Mouse (Mus musculus) thymus, adult 2 months (tissue): ENCODE results near the gene Sox4. TPM values are rescaled to one million over a fixed set of nuclear protein-coding genes. Genes with fewer than 3 reads are reported as not detected.

Experiments used
- DNase-seq: peaks from one replicate; pipeline ENCODE4 v3.0.0; 2021
- H3K27ac ChIP-seq: fragments of 200-500 bp; 2 replicates; pipeline ENCODE4 v1.5.1; 2012; ENCODE audit warnings: low read length, control low read depth; ENCODE audit not compliant: control insufficient read depth, insufficient read depth
- H3K27me3 ChIP-seq: fragments of 200-500 bp; 2 replicates; pipeline ENCODE4 v1.6.1; 2012; ENCODE audit warnings: mild to moderate bottlenecking, low read length, moderate library complexity, mixed read lengths; ENCODE audit not compliant: control insufficient read depth, insufficient read depth
- H3K36me3 ChIP-seq: fragments of 200-500 bp; 2 replicates; pipeline ENCODE4 v1.6.1; 2012; ENCODE audit warnings: mild to moderate bottlenecking, low read length, moderate library complexity; ENCODE audit not compliant: control insufficient read depth, insufficient read depth
- H3K4me1 ChIP-seq: fragments of 200-500 bp; replicated peaks from 2 replicates; pipeline ENCODE4 v1.6.1; 2012; ENCODE audit warnings: low read length; ENCODE audit not compliant: control insufficient read depth, insufficient read depth
- H3K4me3 ChIP-seq: fragments of 200-500 bp; 2 replicates; pipeline ENCODE4 v1.5.1; 2012; ENCODE audit warnings: mild to moderate bottlenecking, low read length, control low read depth, moderate library complexity; ENCODE audit not compliant: control insufficient read depth, insufficient read depth
- CTCF ChIP-seq: fragments of 200-500 bp; IDR thresholded peaks from 2 replicates; pipeline ENCODE4 v1.5.1; 2012; ENCODE audit warnings: mild to moderate bottlenecking, control low read depth, low read length, moderate library complexity, borderline replicate concordance; ENCODE audit not compliant: control insufficient read depth, poor library complexity, insufficient read depth; ENCODE audit errors: extremely low read depth
- POLR2A ChIP-seq: fragments of 200-500 bp; IDR thresholded peaks from 2 replicates; pipeline ENCODE4 v1.6.1; 2012; ENCODE audit warnings: mild to moderate bottlenecking, low read length, control low read depth, moderate library complexity; ENCODE audit not compliant: control insufficient read depth, poor library complexity, insufficient read depth; ENCODE audit errors: extremely low read depth
- WGBS: fragments of 180-500 bp; shearing (Covaris S2); methylation state at CpG from one replicate; pipeline ENCODE4 v1.1.7; 2018; 5-methylcytosine and 5-hydroxymethylcytosine counted together
- polyA plus RNA-seq: library from polyadenylated mRNA; depleted of rRNA; stranded (reverse); fragments of >200 nt; gene quantifications from 2 replicates; pipeline ENCODE4 v1.2.3, GENCODE M21; 2012; rRNA removed

Sox4 gene
- polyA plus RNA-seq: 137 and 191 TPM in 2 replicates

DNA sequence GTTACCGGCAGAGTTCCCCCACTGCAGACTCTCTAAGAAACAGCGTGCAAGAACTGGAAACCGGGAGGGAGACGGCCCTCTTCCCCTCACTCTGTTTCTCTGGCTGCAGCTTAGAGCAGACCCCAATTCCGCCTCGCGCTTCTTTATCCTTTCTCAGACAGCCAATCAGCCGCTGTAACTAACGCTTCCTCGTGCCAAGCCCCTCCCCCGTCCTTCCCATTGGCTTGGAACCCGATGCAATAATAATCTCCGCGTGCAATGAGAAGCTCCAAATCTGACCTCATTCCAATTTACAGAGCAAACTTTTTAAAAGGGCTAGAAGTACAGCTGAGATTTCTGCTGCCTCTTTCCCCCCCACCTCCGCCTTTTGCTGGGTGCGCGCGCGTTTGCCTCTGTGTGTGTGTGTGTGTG lies at the start of gene Sox4:
Gene Sox4, minus strand, starts transcription at position 133 of the 411 bp plus-strand sequence.
- Histone ChIP-seq H3K36me3 (peaks cover under 1% of the 10 kb centered on the region; the same call in 1 of the 2 replicates), H3K27ac (peak within 1 kb of the TSS; percentile 80), H3K4me3 (peak within 1 kb of the TSS; percentile 98), H3K27me3 (no peaks in the 10 kb centered on the region), H3K4me1 (peaks cover 6% of the 10 kb centered on the region)
- WGBS: under 1% methylated on average over 19 of the region's 19 CpGs
- peak; percentile 97 for DNase-seq
- peak; percentile 99 for TF ChIP-seq POLR2A
- no peak for TF ChIP-seq CTCF

DNA sequence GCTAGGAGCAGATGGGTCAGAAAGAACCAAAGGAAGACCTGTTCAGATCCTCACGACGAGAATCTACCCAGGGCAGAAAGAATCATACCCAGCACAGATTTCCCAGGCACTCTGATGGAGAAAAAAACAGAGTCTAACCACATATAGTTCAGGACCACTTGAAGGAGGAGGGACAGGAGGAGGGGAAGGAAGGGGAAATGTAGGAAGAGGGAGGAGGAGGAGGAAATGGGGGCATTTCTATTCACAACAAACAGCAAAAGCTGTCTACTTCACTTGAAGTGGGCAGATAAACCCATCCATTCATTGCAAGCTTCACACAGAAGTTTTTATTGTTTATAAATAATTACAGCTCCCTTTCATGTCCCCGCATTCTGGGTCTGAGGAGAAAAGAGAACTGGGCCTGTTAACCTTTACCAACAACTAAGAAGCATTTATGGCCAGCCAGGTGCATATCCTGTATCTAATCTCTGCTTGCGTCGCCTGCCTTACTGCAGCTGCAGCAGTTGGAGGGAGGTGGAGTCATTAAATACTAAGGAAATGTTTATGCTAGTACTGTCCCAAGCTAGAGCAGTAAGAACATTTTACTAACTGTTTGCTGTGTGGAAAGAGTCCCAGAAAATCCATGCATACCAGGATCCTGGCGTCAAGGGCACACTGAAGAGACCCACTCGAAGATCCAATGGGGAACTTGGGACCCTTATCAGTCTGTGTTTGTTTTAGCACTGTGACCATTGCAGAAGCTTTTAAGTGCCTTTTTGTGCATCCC lies 38.6 kb upstream of the Sox4 start:
- Histone ChIP-seq H3K27ac (peak overlapping the region; percentile 76), H3K36me3 (no peaks in the 10 kb centered on the region), H3K4me3 (no peak overlapping the region), H3K27me3 (no peaks in the 10 kb centered on the region), H3K4me1 (peaks cover 23% of the 10 kb centered on the region)
- peak; percentile 40 for DNase-seq
- WGBS: 35% methylated on average over 7 of the region's 7 CpGs
- no peak for TF ChIP-seq POLR2A
- TF ChIP-seq CTCF: no peak

DNA sequence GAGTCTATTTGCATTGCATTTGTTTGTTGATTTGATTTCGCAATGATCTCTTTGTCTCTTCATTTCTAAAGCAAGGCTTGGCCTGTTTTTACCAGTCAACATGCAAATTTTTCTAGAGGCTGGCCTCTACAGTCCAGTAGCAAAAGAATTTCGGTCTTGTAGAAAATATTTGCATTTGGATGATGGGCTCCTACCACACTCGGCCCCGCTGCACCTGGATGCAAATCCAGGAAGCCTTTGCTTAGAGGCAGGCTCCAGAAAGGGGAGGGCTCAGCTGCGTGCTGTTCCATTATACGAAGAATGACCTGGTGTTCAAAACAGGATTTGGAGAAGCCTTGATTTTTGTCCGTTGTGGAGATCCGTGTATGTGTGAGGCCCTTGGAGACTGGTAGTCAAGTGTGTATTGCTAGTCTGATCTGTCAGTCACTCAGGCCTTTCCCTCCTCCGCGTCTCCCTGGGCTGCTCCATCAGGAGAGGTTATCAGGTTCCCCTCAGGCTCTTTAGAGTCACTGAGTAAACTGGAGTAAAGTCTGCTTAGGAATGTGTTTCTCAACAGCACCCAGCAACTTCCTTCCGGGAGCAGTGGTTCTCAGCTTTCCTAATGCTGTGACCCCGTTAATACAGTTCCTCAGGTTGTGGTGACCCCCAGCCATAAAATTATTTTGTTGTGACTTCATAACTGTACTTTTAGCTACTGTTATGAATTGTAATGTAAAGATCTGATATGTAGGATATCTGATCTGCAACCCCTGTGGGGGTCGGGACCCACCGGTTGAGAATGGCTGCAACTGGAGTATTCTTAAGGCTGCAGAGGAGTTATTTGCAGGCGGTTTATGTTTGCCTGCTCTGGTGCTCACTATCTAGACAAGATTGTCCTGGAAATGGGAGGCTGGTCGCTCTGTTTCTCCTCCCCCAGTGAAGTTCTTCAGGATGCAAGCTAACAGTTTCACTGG lies 35.5 kb upstream of the Sox4 start:
- TF ChIP-seq CTCF: no peak
- no peak for TF ChIP-seq POLR2A
- DNase-seq: no peak
- WGBS: 82% methylated on average over 16 of the region's 16 CpGs
- Histone ChIP-seq H3K27ac (no peak overlapping the region), H3K36me3 (no peaks in the 10 kb centered on the region), H3K27me3 (no peaks in the 10 kb centered on the region), H3K4me1 (peaks cover 23% of the 10 kb centered on the region), H3K4me3 (no peak overlapping the region)

DNA sequence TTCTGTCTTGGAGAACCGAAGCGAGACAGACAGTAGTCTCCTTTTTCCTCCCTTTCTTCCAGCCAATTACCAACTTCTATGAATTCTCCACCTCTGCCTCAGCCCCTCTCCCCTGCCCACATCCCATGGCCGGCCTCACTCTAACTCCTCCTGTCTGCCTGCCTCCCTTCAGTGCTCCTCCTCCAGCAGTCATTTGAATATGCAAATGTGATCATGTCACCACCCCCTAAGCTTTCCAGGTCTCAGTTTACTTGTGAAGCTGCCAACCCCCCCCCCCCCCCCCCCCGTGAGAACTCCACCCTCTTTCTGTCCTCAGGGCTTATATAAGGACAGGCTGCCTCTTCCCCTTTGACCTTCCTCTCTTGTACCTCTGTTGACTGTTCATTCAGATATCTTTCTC lies 27.2 kb upstream of the Sox4 start:
- WGBS: 80% methylated on average over 4 of the region's 4 CpGs
- TF ChIP-seq CTCF (no peak), POLR2A (no peak)
- Histone ChIP-seq H3K36me3 (no peaks in the 10 kb centered on the region), H3K4me3 (no peak overlapping the region), H3K27me3 (no peaks in the 10 kb centered on the region), H3K4me1 (peaks cover 6% of the 10 kb centered on the region), H3K27ac (no peak overlapping the region)
- no peak for DNase-seq

DNA sequence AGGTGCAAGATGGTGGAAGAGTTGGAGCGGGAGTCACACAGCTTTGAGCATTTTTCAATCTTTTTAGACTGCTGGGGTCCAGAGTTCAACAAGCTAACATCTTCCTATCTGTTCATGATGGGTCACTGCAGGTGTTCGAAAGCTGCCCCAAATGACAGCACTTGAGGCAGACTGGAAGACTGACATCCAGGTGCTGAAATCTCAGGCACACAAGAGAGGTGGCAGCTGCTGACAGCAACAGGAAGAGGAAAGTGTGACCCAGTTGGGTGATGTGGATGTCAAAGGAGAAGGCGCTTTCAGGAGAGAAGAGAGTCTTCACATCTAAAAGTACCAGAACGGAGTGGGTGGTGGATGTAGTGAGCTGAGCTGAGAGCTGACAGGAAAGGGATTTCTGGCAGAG lies 21.5 kb upstream of the Sox4 start:
- 38% methylated on average over 4 of the region's 4 CpGs for WGBS
- DNase-seq: peak; percentile 68

DNA sequence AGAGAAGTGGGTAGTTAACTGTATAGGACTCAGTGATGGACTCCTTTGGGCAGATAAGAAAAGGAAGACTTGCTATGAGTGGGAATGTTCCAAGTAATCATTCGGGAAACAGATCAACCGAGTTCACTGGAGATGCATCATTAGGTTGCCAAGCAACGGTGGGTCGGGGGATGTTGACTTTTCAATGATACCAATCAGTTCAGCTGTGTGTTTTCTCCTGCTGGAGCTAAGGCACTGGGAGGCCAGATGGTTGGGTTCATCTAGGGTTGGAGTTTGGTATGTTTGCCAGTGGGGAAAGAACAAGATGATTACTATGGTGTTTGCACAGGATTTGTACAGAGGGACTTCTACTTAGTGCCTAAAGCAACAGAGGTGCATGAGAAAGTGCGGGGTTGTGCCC lies 21.1 kb upstream of the Sox4 start:
- Histone ChIP-seq H3K27me3 (no peaks in the 10 kb centered on the region), H3K27ac (peak overlapping the region; percentile 70), H3K4me1 (peaks cover 15% of the 10 kb centered on the region), H3K36me3 (no peaks in the 10 kb centered on the region), H3K4me3 (no peak overlapping the region)
- TF ChIP-seq POLR2A (no peak), CTCF (no peak)
- no peak for DNase-seq
- WGBS: 92% methylated on average over 5 of the region's 5 CpGs

More for the DNA sequence above, 21.5 kb upstream of the Sox4 start:
- H3K4me1 ChIP-seq: peaks cover 15% of the 10 kb centered on the region
- no peak overlapping the region for H3K4me3 ChIP-seq
- no peaks in the 10 kb centered on the region for H3K36me3 ChIP-seq
- H3K27me3 ChIP-seq: no peaks in the 10 kb centered on the region
- TF ChIP-seq POLR2A (no peak), CTCF (no peak)
- H3K27ac ChIP-seq: peak overlapping the region; percentile 70
